Mouse (Mus musculus): ENCODE measurements around the gene Olfr102. TPM values are rescaled to one million over a fixed set of nuclear protein-coding genes. Genes with fewer than 3 reads are reported as not detected.

Gene Olfr102
- not detected in 2 replicates for polyA plus RNA-seq (2012)

- no peaks in the 10 kb centered on the region for H3K36me3 ChIP-seq (ENCODE audit: control insufficient read depth)
- H3K4me1 ChIP-seq (ENCODE audit: control insufficient read depth), result no peaks in the 10 kb centered on the region
- TF ChIP-seq GATA1 (IDR thresholded peaks at IDR 0.05; ENCODE audit: low read length) (no peak), TAL1 (IDR thresholded peaks at IDR 0.05; ENCODE audit: low read length) (no peak)
- no peak within 1 kb of the TSS for H3K4me3 ChIP-seq (replicated peaks)
- H3K9me3 ChIP-seq (ENCODE audit: control insufficient read depth, low read length), result peaks cover 13% of the 10 kb centered on the region
- no peaks in the 10 kb centered on the region for H3K27me3 ChIP-seq (ENCODE audit: control insufficient read depth)
These were observed at the start of gene Olfr102 for GRCm38 (mm10) chr17:37316954-37317353. TSS of gene Olfr102 (minus strand) at chr17:37317054.

GRCm38 (mm10) chr17:37359282-37359681 is 42.4 kb upstream of the Olfr102 start, which contains the start of gene Olfr104-ps:
TSS of gene Olfr104-ps (plus strand) at chr17:37359582.
- no peaks in the 10 kb centered on the region for H3K36me3 ChIP-seq (ENCODE audit: control insufficient read depth)
- H3K9me3 ChIP-seq (ENCODE audit: control insufficient read depth, low read length), result no peaks in the 10 kb centered on the region; the same call in 1 of the 2 replicates
- no peak within 1 kb of the TSS for H3K4me3 ChIP-seq (replicated peaks)
- no peaks in the 10 kb centered on the region for H3K4me1 ChIP-seq (ENCODE audit: control insufficient read depth)
- TF ChIP-seq GATA1 (IDR thresholded peaks at IDR 0.05; ENCODE audit: low read length) (no peak), TAL1 (IDR thresholded peaks at IDR 0.05; ENCODE audit: low read length) (no peak)
- no peaks in the 10 kb centered on the region for H3K27me3 ChIP-seq (ENCODE audit: control insufficient read depth)

GRCm38 (mm10) chr17:37339598-37339997 is 22.7 kb upstream of the Olfr102 start, which contains the start of gene Olfr103:
TSS of gene Olfr103 (minus strand) at chr17:37339698.
- no peak within 1 kb of the TSS for H3K4me3 ChIP-seq (replicated peaks)
- TF ChIP-seq GATA1 (IDR thresholded peaks at IDR 0.05; ENCODE audit: low read length) (no peak), TAL1 (IDR thresholded peaks at IDR 0.05; ENCODE audit: low read length) (no peak)
- H3K4me1 ChIP-seq (ENCODE audit: control insufficient read depth), result no peaks in the 10 kb centered on the region
- H3K9me3 ChIP-seq (ENCODE audit: control insufficient read depth, low read length), result no peaks in the 10 kb centered on the region
- H3K36me3 ChIP-seq (ENCODE audit: control insufficient read depth), result no peaks in the 10 kb centered on the region
- H3K27me3 ChIP-seq (ENCODE audit: control insufficient read depth), result no peaks in the 10 kb centered on the region

- no peaks in the 10 kb centered on the region for H3K4me1 ChIP-seq (ENCODE audit: control insufficient read depth)
- H3K36me3 ChIP-seq (ENCODE audit: control insufficient read depth), result no peaks in the 10 kb centered on the region
- H3K27me3 ChIP-seq (ENCODE audit: control insufficient read depth), result no peaks in the 10 kb centered on the region
- TF ChIP-seq GATA1 (IDR thresholded peaks at IDR 0.05; ENCODE audit: low read length) (no peak), TAL1 (IDR thresholded peaks at IDR 0.05; ENCODE audit: low read length) (no peak)
- no peak overlapping the region for H3K4me3 ChIP-seq (replicated peaks)
- H3K9me3 ChIP-seq (ENCODE audit: control insufficient read depth, low read length), result peaks cover 3% of the 10 kb centered on the region; the same call in 1 of the 2 replicates
These were observed 6.6 kb downstream of the Olfr102 start for GRCm38 (mm10) chr17:37310146-37310699.

GRCm38 (mm10) chr17:37308483-37308882 is 8.4 kb downstream of the Olfr102 start:
- H3K4me3 ChIP-seq (replicated peaks), result no peak overlapping the region
- TF ChIP-seq TAL1 (IDR thresholded peaks at IDR 0.05; ENCODE audit: low read length) (no peak), GATA1 (IDR thresholded peaks at IDR 0.05; ENCODE audit: low read length) (no peak)

GRCm38 (mm10) chr17:37304213-37304612 is 12.6 kb downstream of the Olfr102 start, which contains the start of gene Olfr101:
TSS of gene Olfr101 (minus strand) at chr17:37304313.
- TF ChIP-seq GATA1 (IDR thresholded peaks at IDR 0.05; ENCODE audit: low read length) (no peak), TAL1 (IDR thresholded peaks at IDR 0.05; ENCODE audit: low read length) (no peak)
- no peaks in the 10 kb centered on the region for H3K27me3 ChIP-seq (ENCODE audit: control insufficient read depth)

More at GRCm38 (mm10) chr17:37308483-37308882, 8.4 kb downstream of the Olfr102 start:
- H3K9me3 ChIP-seq (ENCODE audit: control insufficient read depth, low read length), result peaks cover 3% of the 10 kb centered on the region; the same call in 1 of the 2 replicates
- H3K27me3 ChIP-seq (ENCODE audit: control insufficient read depth), result no peaks in the 10 kb centered on the region
- H3K4me1 ChIP-seq (ENCODE audit: control insufficient read depth), result no peaks in the 10 kb centered on the region
- H3K36me3 ChIP-seq (ENCODE audit: control insufficient read depth), result no peaks in the 10 kb centered on the region

GRCm38 (mm10) chr17:37283360-37283759 is 33.5 kb downstream of the Olfr102 start, which contains the start of gene Olfr99:
TSS of gene Olfr99 (minus strand) at chr17:37283460.
- Histone ChIP-seq H3K4me1 (ENCODE audit: control insufficient read depth) (no peaks in the 10 kb centered on the region), H3K27me3 (ENCODE audit: control insufficient read depth) (no peaks in the 10 kb centered on the region)

More at GRCm38 (mm10) chr17:37304213-37304612, 12.6 kb downstream of the Olfr102 start, which contains the start of gene Olfr101:
- no peaks in the 10 kb centered on the region for H3K36me3 ChIP-seq (ENCODE audit: control insufficient read depth)
- no peak within 1 kb of the TSS for H3K4me3 ChIP-seq (replicated peaks)
- H3K4me1 ChIP-seq (ENCODE audit: control insufficient read depth), result no peaks in the 10 kb centered on the region
- H3K9me3 ChIP-seq (ENCODE audit: control insufficient read depth, low read length), result peaks cover 3% of the 10 kb centered on the region; the same call in 1 of the 2 replicates

GRCm38 (mm10) chr17:37280331-37280730 is 36.5 kb downstream of the Olfr102 start:
- H3K36me3 ChIP-seq (ENCODE audit: control insufficient read depth), result no peaks in the 10 kb centered on the region
- H3K4me3 ChIP-seq (replicated peaks), result no peak overlapping the region
- no peaks in the 10 kb centered on the region for H3K27me3 ChIP-seq (ENCODE audit: control insufficient read depth)
- H3K9me3 ChIP-seq (ENCODE audit: control insufficient read depth, low read length), result no peaks in the 10 kb centered on the region
- no peaks in the 10 kb centered on the region for H3K4me1 ChIP-seq (ENCODE audit: control insufficient read depth)
- TF ChIP-seq TAL1 (IDR thresholded peaks at IDR 0.05; ENCODE audit: low read length) (no peak), GATA1 (IDR thresholded peaks at IDR 0.05; ENCODE audit: low read length) (no peak)

More at GRCm38 (mm10) chr17:37283360-37283759, 33.5 kb downstream of the Olfr102 start, which contains the start of gene Olfr99:
- TF ChIP-seq TAL1 (IDR thresholded peaks at IDR 0.05; ENCODE audit: low read length), result no peak
- no peak for TF ChIP-seq GATA1 (IDR thresholded peaks at IDR 0.05; ENCODE audit: low read length)
- no peak within 1 kb of the TSS for H3K4me3 ChIP-seq (replicated peaks)
- H3K36me3 ChIP-seq (ENCODE audit: control insufficient read depth), result no peaks in the 10 kb centered on the region
- H3K9me3 ChIP-seq (ENCODE audit: control insufficient read depth, low read length), result no peaks in the 10 kb centered on the region

GRCm38 (mm10) chr17:37276573-37276972 is 40.3 kb downstream of the Olfr102 start:
- Histone ChIP-seq H3K27me3 (ENCODE audit: control insufficient read depth) (no peaks in the 10 kb centered on the region), H3K4me3 (replicated peaks) (no peak overlapping the region), H3K36me3 (ENCODE audit: control insufficient read depth) (no peaks in the 10 kb centered on the region), H3K9me3 (ENCODE audit: control insufficient read depth, low read length) (no peaks in the 10 kb centered on the region), H3K4me1 (ENCODE audit: control insufficient read depth) (no peaks in the 10 kb centered on the region)
- no peak for TF ChIP-seq GATA1 (IDR thresholded peaks at IDR 0.05; ENCODE audit: low read length)
- no peak for TF ChIP-seq TAL1 (IDR thresholded peaks at IDR 0.05; ENCODE audit: low read length)
